Mouse (Mus musculus) brain, embryonic 14.5 days (tissue): Measurements from ENCODE around the gene Grcc10.

Experiments
- CTCF ChIP-seq: fragments of 200-500 bp; IDR thresholded peaks from 2 replicates; pipeline ENCODE4 v1.5.1; 2012; ENCODE audit warnings: inconsistent platforms, mild to moderate bottlenecking, moderate library complexity, borderline replicate concordance; ENCODE audit not compliant: insufficient read depth, insufficient read length; ENCODE audit errors: extremely low read depth
- POLR2A ChIP-seq: fragments of 200-500 bp; IDR thresholded peaks from 2 replicates; pipeline ENCODE4 v1.6.1; 2012; ENCODE audit warnings: mild to moderate bottlenecking, inconsistent platforms, borderline replicate concordance; ENCODE audit not compliant: poor library complexity, insufficient read depth, insufficient read length, severe bottlenecking; ENCODE audit errors: extremely low read depth

DNA sequence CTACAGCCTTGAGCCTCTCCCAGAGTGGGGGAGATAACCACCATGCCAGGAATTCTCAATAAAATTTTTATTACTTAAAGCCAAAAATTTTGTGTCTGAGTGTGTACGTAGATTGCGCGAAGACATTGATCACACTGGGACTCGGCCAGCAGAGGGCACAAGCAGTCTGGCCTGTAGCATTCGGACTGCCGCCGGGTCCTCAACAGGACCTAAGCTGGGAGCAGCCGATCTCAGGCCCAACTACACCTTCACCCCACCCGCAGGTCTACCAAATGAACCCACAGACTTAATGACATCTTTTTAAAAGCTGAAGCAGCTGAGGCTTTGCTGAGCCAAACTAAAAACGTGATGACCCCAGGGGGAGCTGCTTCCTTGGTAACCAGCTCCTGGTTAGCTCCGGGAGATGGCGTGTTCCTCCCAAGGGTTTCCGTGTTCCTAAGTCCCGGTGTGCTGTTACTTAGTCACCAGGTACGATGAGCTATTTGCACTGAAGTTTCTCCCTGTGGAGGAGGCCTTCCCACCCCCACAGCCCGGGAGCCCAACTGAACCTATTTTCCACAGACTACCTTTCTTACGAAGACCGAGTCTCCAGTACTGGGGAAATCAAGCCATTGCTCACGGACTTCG, 24.2 kb downstream of the Grcc10 start:
- peak; percentile 67 for TF ChIP-seq CTCF
- TF ChIP-seq POLR2A: no peak
